Comparison of ENCODE assay signal across 9 mouse cellular contexts in the genomic region with DNA sequence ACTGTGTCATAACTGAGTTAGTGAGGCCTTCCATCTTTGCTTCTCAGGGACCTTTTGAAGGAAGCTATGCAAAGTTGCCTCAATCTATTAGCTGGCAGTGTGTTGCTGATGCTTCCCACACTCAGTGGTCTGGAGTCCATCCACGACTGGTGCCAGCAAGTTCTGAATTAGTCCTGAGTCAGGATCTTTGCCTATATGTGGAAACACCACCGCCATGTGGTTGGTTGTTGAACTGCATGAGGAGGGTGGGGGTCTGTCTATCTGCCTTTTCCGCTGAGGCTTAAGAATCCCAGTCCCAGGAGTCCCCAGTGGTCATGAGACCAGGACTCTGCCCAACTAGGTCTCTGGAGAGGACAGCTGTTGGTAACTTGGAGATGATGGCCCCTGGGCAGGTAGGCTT. TPM values are rescaled to one million over a fixed set of nuclear protein-coding genes. Genes with fewer than 3 reads are reported as not detected.
DNase-seq lines count a peak whose midpoint lies in the region; ATAC-seq lines count a peak whose summit lies in the region.
"Had no signal": no experiment of that assay in that cellular context is flagged by ENCODE, and none has a peak within 500 bp of the region (broad histone marks: within the 10 kb centered on the region; RNA-seq: fewer than 3 reads in every experiment).

No protein-coding gene starts in this region.

- H3K9ac ChIP-seq in heart, embryonic 12.5 days = no peak overlapping the region

- H3K4me2 ChIP-seq in heart, embryonic 12.5 days = no peak overlapping the region

- no peak for ATAC-seq in heart, embryonic 12.5 days (ENCODE audit: insufficient number of reproducible peaks, low FRiP score)

- no peak overlapping the region for H3K4me3 ChIP-seq in heart, embryonic 12.5 days

- peak; percentile 53 for DNase-seq in gastrocnemius, postnatal 14 days
- no peak for DNase-seq in gastrocnemius, adult 18-20 months (ENCODE audit: low spot score)
- peak; percentile 41 for DNase-seq in CD4-positive helper T cell, adult 2 months (ENCODE audit: low read depth, low spot score)
- DNase-seq in brain, adult 2 months (ENCODE audit: low read depth, low spot score) = peak; percentile 44
- peak; percentile 77 for DNase-seq in left cerebral cortex, postnatal 4 days
- DNase-seq in naive thymus-derived CD4-positive, alpha-beta T cell, adult 2 months (ENCODE audit: low read depth) = peak; percentile 72
- DNase-seq in ovary, adult 18-20 months (ENCODE audit: low spot score) = no peak

- peaks cover 62% of the 10 kb centered on the region for H3K4me1 ChIP-seq in heart, embryonic 12.5 days (replicated peaks)

- no peaks in the 10 kb centered on the region for H3K27me3 ChIP-seq in heart, embryonic 12.5 days (replicated peaks)

- no peaks in the 10 kb centered on the region for H3K36me3 ChIP-seq in heart, embryonic 12.5 days

- no peaks in the 10 kb centered on the region for H3K9me3 ChIP-seq in heart, embryonic 12.5 days (replicated peaks)

- WGBS in heart, embryonic 12.5 days = 13% methylated on average over 3 of the region's 3 CpGs

- H3K27ac ChIP-seq in heart, embryonic 12.5 days (ENCODE audit: poor library complexity, severe bottlenecking) = peak overlapping the region; percentile 82

- intact Hi-C loops in gastrocnemius, postnatal 14 days (cut with DNase I; ENCODE audit: low total_unique reads) = no loop called here
- intact Hi-C loops in left cerebral cortex, postnatal 4 days (cut with DNase I) = no loop called here

RNA-seq across cellular contexts. Expression of gene Egfl7, which starts 9.8 kb away (rescaled TPM):
- 100 to 1,000 TPM in 1 of 2 experiments, 10 to 100 TPM in 1; 64.1 to 106 TPM for total RNA-seq in gastrocnemius, postnatal 14 days (2021)
- 10 to 100 TPM; 19.6 to 34.7 TPM for total RNA-seq in gastrocnemius, adult 18-20 months (2021)
- polyA plus RNA-seq in heart, embryonic 12.5 days (2016; fragmentation: Nextera tagmentation; extraction: Ambion mirVana) = 139 and 146 TPM in 2 replicates
- 10 to 100 TPM; 73.0 to 78.3 TPM for total RNA-seq in left cerebral cortex, postnatal 4 days (2021)

RNA-seq across cellular contexts. Expression of gene Gm20532, which starts 16.4 kb away (rescaled TPM):
- not detected for total RNA-seq in gastrocnemius, postnatal 14 days (2021)
- total RNA-seq in gastrocnemius, adult 18-20 months (2021) = not detected
- polyA plus RNA-seq in heart, embryonic 12.5 days (2016; fragmentation: Nextera tagmentation; extraction: Ambion mirVana) = 0.28 TPM in 1 of 2 replicates, not detected in the other
- not detected for total RNA-seq in left cerebral cortex, postnatal 4 days (2021)
- polyA plus RNA-seq: liver, embryonic 16.5 days had no signal

RNA-seq across cellular contexts. Expression of gene Agpat2, which starts 34.2 kb away (rescaled TPM):
- total RNA-seq in gastrocnemius, postnatal 14 days (2021) = 1 to 10 TPM; 4.9 to 6.3 TPM
- 1 to 10 TPM; 6.3 to 7.5 TPM for total RNA-seq in gastrocnemius, adult 18-20 months (2021)
- polyA plus RNA-seq in heart, embryonic 12.5 days (2016; fragmentation: Nextera tagmentation; extraction: Ambion mirVana) = 18.4 and 23.2 TPM in 2 replicates
- 1 to 10 TPM; 2.8 to 3.9 TPM for total RNA-seq in left cerebral cortex, postnatal 4 days (2021)

RNA-seq across cellular contexts. Expression of gene Notch1, which starts 53.6 kb away (rescaled TPM):
- total RNA-seq in gastrocnemius, postnatal 14 days (2021) = 10 to 100 TPM; 17.1 to 18.9 TPM
- 10 to 100 TPM in 1 of 2 experiments, 1 to 10 TPM in 1; 6.1 to 10.0 TPM for total RNA-seq in gastrocnemius, adult 18-20 months (2021)
- 20.4 TPM in 2 replicates for polyA plus RNA-seq in heart, embryonic 12.5 days (2016; fragmentation: Nextera tagmentation; extraction: Ambion mirVana)
- total RNA-seq in left cerebral cortex, postnatal 4 days (2021) = 10 to 100 TPM; 39.5 to 42.1 TPM

RNA-seq across cellular contexts. Expression of gene Fam69b, which starts 58.2 kb away (rescaled TPM):
- total RNA-seq in gastrocnemius, postnatal 14 days (2021) = 1 to 10 TPM; 1.4 to 3.1 TPM
- 1 to 10 TPM; 1.9 TPM for total RNA-seq in gastrocnemius, adult 18-20 months (2021)
- polyA plus RNA-seq in heart, embryonic 12.5 days (2016; fragmentation: Nextera tagmentation; extraction: Ambion mirVana) = 16.4 and 17.3 TPM in 2 replicates
- total RNA-seq in left cerebral cortex, postnatal 4 days (2021) = 10 to 100 TPM; 81.8 to 85.1 TPM

Comparison
In these comparisons a context has a peak if more than half of its experiments do, and no peak if none do; other contexts are left out.
1. DNase-seq: peak in gastrocnemius, postnatal 14 days (single experiment), CD4-positive helper T cell, adult 2 months (single experiment), brain, adult 2 months (single experiment), left cerebral cortex, postnatal 4 days (single experiment) and naive thymus-derived CD4-positive, alpha-beta T cell, adult 2 months (single experiment); none in gastrocnemius, adult 18-20 months (single experiment) and ovary, adult 18-20 months (single experiment).